Mouse (Mus musculus): ENCODE measurements around the gene Gm36210. TPM values are rescaled to one million over a fixed set of nuclear protein-coding genes. Genes with fewer than 3 reads are reported as not detected.
"Not testable (repeated sequence)": the region's sequence is repeated elsewhere in the genome, so short reads cannot be mapped to it uniquely, and the experiment has no call there.

Gene Gm36210
- polyA plus RNA-seq, 1 experiment from 2014 or later: 0.60 TPM

- no peaks in the 10 kb centered on the region for H3K27me3 ChIP-seq (replicated peaks; ENCODE audit: control insufficient read depth, insufficient read depth, low read length)
- peaks cover 10% of the 10 kb centered on the region for H3K4me1 ChIP-seq (replicated peaks; ENCODE audit: control insufficient read depth, insufficient read depth, low read length)
- WGBS: 20% methylated on average over 11 of the region's 11 CpGs
- no peak overlapping the region for H3K27ac ChIP-seq (ENCODE audit: low read length)
- H3K4me2 ChIP-seq (ENCODE audit: low read length): peak overlapping the region; percentile 57
- no peak overlapping the region for H3K4me3 ChIP-seq (replicated peaks; ENCODE audit: low read length)
- no peak overlapping the region for H3K9ac ChIP-seq (replicated peaks; ENCODE audit: low read depth, low read length)
- no peak for ATAC-seq
- no peaks in the 10 kb centered on the region for H3K36me3 ChIP-seq (ENCODE audit: control insufficient read depth, insufficient read depth)
- no peaks in the 10 kb centered on the region for H3K9me3 ChIP-seq (ENCODE audit: control insufficient read depth, low read length)
Observed at GRCm38 (mm10) chr7:4900523-4900851, 5.8 kb downstream of the Gm36210 start.

GRCm38 (mm10) chr7:4899649-4900522 is 6.4 kb downstream of the Gm36210 start:
- no peaks in the 10 kb centered on the region for H3K9me3 ChIP-seq (ENCODE audit: control insufficient read depth, low read length)
- no peaks in the 10 kb centered on the region for H3K27me3 ChIP-seq (replicated peaks; ENCODE audit: control insufficient read depth, insufficient read depth, low read length)
- peak overlapping the region; percentile 57 for H3K4me2 ChIP-seq (ENCODE audit: low read length)
- peak overlapping the region; percentile 20 for H3K9ac ChIP-seq (replicated peaks; ENCODE audit: low read depth, low read length)
- H3K27ac ChIP-seq (ENCODE audit: low read length): 0 out of 2 replicates have a peak overlapping the region, but pooled peaks have one; percentile 24
- H3K36me3 ChIP-seq (ENCODE audit: control insufficient read depth, insufficient read depth): no peaks in the 10 kb centered on the region
- 10% methylated on average over 19 of the region's 19 CpGs for WGBS
- peaks cover 10% of the 10 kb centered on the region for H3K4me1 ChIP-seq (replicated peaks; ENCODE audit: control insufficient read depth, insufficient read depth, low read length)
- peak overlapping the region; percentile 37 for H3K4me3 ChIP-seq (replicated peaks; ENCODE audit: low read length)
- peak; percentile 49 for ATAC-seq

GRCm38 (mm10) chr7:4898851-4899648 is 7.3 kb downstream of the Gm36210 start:
- WGBS: 24% methylated on average over 16 of the region's 18 CpGs
- no peaks in the 10 kb centered on the region for H3K36me3 ChIP-seq (ENCODE audit: control insufficient read depth, insufficient read depth)
- H3K27ac ChIP-seq (ENCODE audit: low read length): no peak overlapping the region; the same call in 1 of the 2 replicates
- H3K4me1 ChIP-seq (replicated peaks; ENCODE audit: control insufficient read depth, insufficient read depth, low read length): peaks cover 10% of the 10 kb centered on the region
- H3K9me3 ChIP-seq (ENCODE audit: control insufficient read depth, low read length): no peaks in the 10 kb centered on the region
- peak; percentile 51 for ATAC-seq
- peak overlapping the region; percentile 37 for H3K4me3 ChIP-seq (replicated peaks; ENCODE audit: low read length)
- H3K4me2 ChIP-seq (ENCODE audit: low read length): peak overlapping the region; percentile 57
- H3K9ac ChIP-seq (replicated peaks; ENCODE audit: low read depth, low read length): peak overlapping the region; percentile 20
- H3K27me3 ChIP-seq (replicated peaks; ENCODE audit: control insufficient read depth, insufficient read depth, low read length): no peaks in the 10 kb centered on the region

- H3K9ac ChIP-seq (replicated peaks; ENCODE audit: low read depth, low read length): no peak overlapping the region
- H3K9me3 ChIP-seq (ENCODE audit: control insufficient read depth, low read length): no peaks in the 10 kb centered on the region
- ATAC-seq: no peak
- no peak overlapping the region for H3K27ac ChIP-seq (ENCODE audit: low read length)
- H3K4me2 ChIP-seq (ENCODE audit: low read length): no peak overlapping the region
- peaks cover 10% of the 10 kb centered on the region for H3K4me1 ChIP-seq (replicated peaks; ENCODE audit: control insufficient read depth, insufficient read depth, low read length)
- H3K27me3 ChIP-seq (replicated peaks; ENCODE audit: control insufficient read depth, insufficient read depth, low read length): no peaks in the 10 kb centered on the region
- H3K4me3 ChIP-seq (replicated peaks; ENCODE audit: low read length): no peak overlapping the region
- 64% methylated on average over 11 of the region's 11 CpGs for WGBS
- H3K36me3 ChIP-seq (ENCODE audit: control insufficient read depth, insufficient read depth): no peaks in the 10 kb centered on the region
Observed at GRCm38 (mm10) chr7:4895186-4895585, 11.1 kb downstream of the Gm36210 start.

GRCm38 (mm10) chr7:4886680-4887079 is 19.6 kb downstream of the Gm36210 start:
- Histone ChIP-seq H3K27ac (ENCODE audit: low read length) (no peak overlapping the region), H3K9ac (replicated peaks; ENCODE audit: low read depth, low read length) (no peak overlapping the region), H3K4me1 (replicated peaks; ENCODE audit: control insufficient read depth, insufficient read depth, low read length) (no peaks in the 10 kb centered on the region), H3K36me3 (ENCODE audit: control insufficient read depth, insufficient read depth) (no peaks in the 10 kb centered on the region), H3K9me3 (ENCODE audit: control insufficient read depth, low read length) (no peaks in the 10 kb centered on the region), H3K27me3 (replicated peaks; ENCODE audit: control insufficient read depth, insufficient read depth, low read length) (no peaks in the 10 kb centered on the region), H3K4me2 (ENCODE audit: low read length) (no peak overlapping the region), H3K4me3 (replicated peaks; ENCODE audit: low read length) (no peak overlapping the region)
- 64% methylated on average over 4 of the region's 4 CpGs for WGBS
- ATAC-seq: no peak

- not testable (repeated sequence) for H3K27ac ChIP-seq (ENCODE audit: low read length); H3K4me3 ChIP-seq (replicated peaks; ENCODE audit: low read length); H3K27me3 ChIP-seq (replicated peaks; ENCODE audit: control insufficient read depth, insufficient read depth, low read length); ATAC-seq; H3K36me3 ChIP-seq (ENCODE audit: control insufficient read depth, insufficient read depth); H3K4me2 ChIP-seq (ENCODE audit: low read length); H3K9ac ChIP-seq (replicated peaks; ENCODE audit: low read depth, low read length); H3K9me3 ChIP-seq (ENCODE audit: control insufficient read depth, low read length)
- WGBS: 91% methylated on average over 1 of the region's 1 CpGs
- H3K4me1 ChIP-seq (replicated peaks; ENCODE audit: control insufficient read depth, insufficient read depth, low read length): peaks cover 12% of the 10 kb centered on the region
Observed at GRCm38 (mm10) chr7:4879036-4879435, 27.3 kb downstream of the Gm36210 start.

GRCm38 (mm10) chr7:4878186-4878585 is 28.1 kb downstream of the Gm36210 start:
- Histone ChIP-seq H3K9ac (replicated peaks; ENCODE audit: low read depth, low read length) (no peak overlapping the region), H3K27me3 (replicated peaks; ENCODE audit: control insufficient read depth, insufficient read depth, low read length) (no peaks in the 10 kb centered on the region), H3K36me3 (ENCODE audit: control insufficient read depth, insufficient read depth) (no peaks in the 10 kb centered on the region), H3K4me3 (replicated peaks; ENCODE audit: low read length) (no peak overlapping the region), H3K27ac (ENCODE audit: low read length) (no peak overlapping the region), H3K9me3 (ENCODE audit: control insufficient read depth, low read length) (no peaks in the 10 kb centered on the region), H3K4me1 (replicated peaks; ENCODE audit: control insufficient read depth, insufficient read depth, low read length) (peaks cover 12% of the 10 kb centered on the region), H3K4me2 (ENCODE audit: low read length) (no peak overlapping the region)
- ATAC-seq: no peak

- H3K4me2 ChIP-seq (ENCODE audit: low read length): peak overlapping the region; percentile 68
- peaks cover 12% of the 10 kb centered on the region for H3K4me1 ChIP-seq (replicated peaks; ENCODE audit: control insufficient read depth, insufficient read depth, low read length)
- H3K4me3 ChIP-seq (replicated peaks; ENCODE audit: low read length): peak overlapping the region; percentile 51
- ATAC-seq: no peak; the same call in 1 of the 2 replicates
- H3K27me3 ChIP-seq (replicated peaks; ENCODE audit: control insufficient read depth, insufficient read depth, low read length): no peaks in the 10 kb centered on the region
- WGBS: 5% methylated on average over 11 of the region's 11 CpGs
- no peaks in the 10 kb centered on the region for H3K9me3 ChIP-seq (ENCODE audit: control insufficient read depth, low read length)
- no peaks in the 10 kb centered on the region for H3K36me3 ChIP-seq (ENCODE audit: control insufficient read depth, insufficient read depth)
- H3K27ac ChIP-seq (ENCODE audit: low read length): no peak overlapping the region
- peak overlapping the region; percentile 46 for H3K9ac ChIP-seq (replicated peaks; ENCODE audit: low read depth, low read length)
Observed at GRCm38 (mm10) chr7:4877226-4877625, 29.1 kb downstream of the Gm36210 start.

GRCm38 (mm10) chr7:4876753-4877221 is 29.5 kb downstream of the Gm36210 start, which contains the start of gene Isoc2a:
Gene Isoc2a (plus strand): TSS chr7:4877153.
- H3K4me3 ChIP-seq (replicated peaks; ENCODE audit: low read length): peak within 1 kb of the TSS; percentile 51
- peak within 1 kb of the TSS; percentile 46 for H3K9ac ChIP-seq (replicated peaks; ENCODE audit: low read depth, low read length)
- peak within 1 kb of the TSS; percentile 68 for H3K4me2 ChIP-seq (ENCODE audit: low read length)
- ATAC-seq: peak; percentile 100
- no peak within 1 kb of the TSS for H3K27ac ChIP-seq (ENCODE audit: low read length)
- H3K36me3 ChIP-seq (ENCODE audit: control insufficient read depth, insufficient read depth): no peaks in the 10 kb centered on the region
- WGBS: under 1% methylated on average over 22 of the region's 22 CpGs
- H3K27me3 ChIP-seq (replicated peaks; ENCODE audit: control insufficient read depth, insufficient read depth, low read length): no peaks in the 10 kb centered on the region
- peaks cover 12% of the 10 kb centered on the region for H3K4me1 ChIP-seq (replicated peaks; ENCODE audit: control insufficient read depth, insufficient read depth, low read length)
- H3K9me3 ChIP-seq (ENCODE audit: control insufficient read depth, low read length): no peaks in the 10 kb centered on the region

Measured in forebrain, embryonic 16.5 days (tissue).